Mouse (Mus musculus) cerebellum, adult 2 months (tissue): Measurements from ENCODE around the gene Cmtm2a. TPM values are rescaled to one million over a fixed set of nuclear protein-coding genes. Genes with fewer than 3 reads are reported as not detected.
"Not testable (repeated sequence)": the region's sequence is repeated elsewhere in the genome, so short reads cannot be mapped to it uniquely, and the experiment has no call there.

ENCODE experiments used
- DNase-seq, 2 experiments: peaks; one replicate each; pipeline ENCODE4 v3.0.0; 2021
- H3K27ac ChIP-seq: fragments of 200-500 bp; 2 replicates; pipeline ENCODE4 v1.5.1; 2012; ENCODE audit warnings: low read length, control low read depth, inconsistent platforms; ENCODE audit not compliant: insufficient read depth
- H3K27me3 ChIP-seq: fragments of 200-500 bp; 2 replicates; pipeline ENCODE4 v1.6.1; 2012; ENCODE audit warnings: inconsistent platforms, mild to moderate bottlenecking, low read length, moderate library complexity; ENCODE audit not compliant: control insufficient read depth, insufficient read depth
- H3K4me1 ChIP-seq: fragments of 200-500 bp; 2 replicates; pipeline ENCODE4 v1.6.1; 2011; ENCODE audit warnings: low read length; ENCODE audit not compliant: control insufficient read depth, insufficient read depth
- H3K4me3 ChIP-seq: fragments of 200-500 bp; replicated peaks from 2 replicates; pipeline ENCODE3; 2011; ENCODE audit warnings: mild to moderate bottlenecking, low read depth, low read length, control low read depth; ENCODE audit not compliant: insufficient read depth
- CTCF ChIP-seq: fragments of 200-500 bp; IDR thresholded peaks from 2 replicates; pipeline ENCODE4 v1.5.1; 2011; ENCODE audit warnings: low read depth, mild to moderate bottlenecking, control low read depth, low read length, moderate library complexity, borderline replicate concordance; ENCODE audit not compliant: insufficient read depth
- POLR2A ChIP-seq: fragments of 200-500 bp; IDR thresholded peaks from 2 replicates; pipeline ENCODE4 v1.6.1; 2011; ENCODE audit warnings: low read length, control low read depth, borderline replicate concordance; ENCODE audit not compliant: insufficient read depth
- WGBS: fragments of 180-500 bp; shearing (Covaris S2); methylation state at CpG from one replicate; pipeline ENCODE4 v1.1.7; 2018; 5-methylcytosine and 5-hydroxymethylcytosine counted together
- polyA plus RNA-seq: library from polyadenylated mRNA; depleted of rRNA; stranded (reverse); fragments of >200 nt; gene quantifications from 2 replicates; pipeline ENCODE4 v1.2.3, GENCODE M21; 2012

Gene Cmtm2a
- polyA plus RNA-seq, 1 experiment: not detected

GRCm38 (mm10) chr8:104304962-104305361 lies 12.0 kb upstream of the Cmtm2a start:
- DNase-seq: no peak
- TF ChIP-seq POLR2A (no peak), CTCF (no peak)
- no peaks in the 10 kb centered on the region for H3K27me3 ChIP-seq
- peaks cover 2% of the 10 kb centered on the region; the same call in 1 of the 2 replicates for H3K4me1 ChIP-seq
- WGBS: 89% methylated on average over 11 of the region's 11 CpGs
- no peak overlapping the region for H3K4me3 ChIP-seq
- H3K27ac ChIP-seq: no peak overlapping the region

GRCm38 (mm10) chr8:104302536-104302935 lies 9.6 kb upstream of the Cmtm2a start:
- H3K4me3 ChIP-seq, H3K27ac ChIP-seq, H3K4me1 ChIP-seq, H3K27me3 ChIP-seq, DNase-seq: not testable (repeated sequence)
- 89% methylated on average over 4 of the region's 4 CpGs for WGBS

- not testable (repeated sequence) for H3K4me1 ChIP-seq, H3K27ac ChIP-seq, H3K27me3 ChIP-seq, H3K4me3 ChIP-seq, DNase-seq
- 22% methylated on average over 3 of the region's 3 CpGs for WGBS
Measured at GRCm38 (mm10) chr8:104301577-104301976, 8.6 kb upstream of the Cmtm2a start.

GRCm38 (mm10) chr8:104294396-104294795 lies 1.4 kb upstream of the Cmtm2a start:
- TF ChIP-seq POLR2A (no peak), CTCF (no peak)
- no peak overlapping the region for H3K27ac ChIP-seq
- no peaks in the 10 kb centered on the region for H3K27me3 ChIP-seq
- 92% methylated on average over 1 of the region's 1 CpGs for WGBS
- DNase-seq: no peak
- H3K4me3 ChIP-seq: no peak overlapping the region
- H3K4me1 ChIP-seq: no peaks in the 10 kb centered on the region

- Histone ChIP-seq H3K4me3 (no peak overlapping the region), H3K27me3 (no peaks in the 10 kb centered on the region), H3K27ac (no peak overlapping the region), H3K4me1 (no peaks in the 10 kb centered on the region)
- DNase-seq: no peak
- TF ChIP-seq POLR2A: no peak
- TF ChIP-seq CTCF: no peak
- 33% methylated on average over 6 of the region's 6 CpGs for WGBS
Measured at GRCm38 (mm10) chr8:104268937-104269440, 24.0 kb downstream of the Cmtm2a start.

- H3K27me3 ChIP-seq: no peaks in the 10 kb centered on the region
- H3K27ac ChIP-seq: no peak overlapping the region
- no peaks in the 10 kb centered on the region for H3K4me1 ChIP-seq
- DNase-seq: no peak
- no peak overlapping the region for H3K4me3 ChIP-seq
- TF ChIP-seq POLR2A (no peak), CTCF (no peak)
Measured at GRCm38 (mm10) chr8:104268368-104268767, 24.6 kb downstream of the Cmtm2a start.

- H3K27ac ChIP-seq, H3K4me1 ChIP-seq, DNase-seq, H3K27me3 ChIP-seq, H3K4me3 ChIP-seq: not testable (repeated sequence)
- 29% methylated on average over 22 of the region's 22 CpGs for WGBS
Measured at GRCm38 (mm10) chr8:104264271-104264935, 28.6 kb downstream of the Cmtm2a start.

- H3K27ac ChIP-seq, DNase-seq, H3K4me3 ChIP-seq, H3K27me3 ChIP-seq, H3K4me1 ChIP-seq: not testable (repeated sequence)
- 53% methylated on average over 5 of the region's 5 CpGs for WGBS
Measured at GRCm38 (mm10) chr8:104261802-104262201, 31.2 kb downstream of the Cmtm2a start.

GRCm38 (mm10) chr8:104253016-104253415 lies 40.0 kb downstream of the Cmtm2a start:
- no peak for DNase-seq
- no peaks in the 10 kb centered on the region for H3K4me1 ChIP-seq
- no peak for TF ChIP-seq POLR2A
- 0 out of 2 replicates have a peak, but pooled peaks have one; percentile 9 for TF ChIP-seq CTCF
- no peak overlapping the region for H3K4me3 ChIP-seq
- WGBS: 59% methylated on average over 3 of the region's 3 CpGs
- no peak overlapping the region for H3K27ac ChIP-seq
- H3K27me3 ChIP-seq: no peaks in the 10 kb centered on the region
